Mouse (Mus musculus) liver, adult 2 months (tissue): ENCODE measurements at regions not wholly inside any gene's neighbourhood (a gene's known extent, or its start where the extent isn't known, plus 50 kb on each side); places are given as distances from the start of the nearest gene placed in this dataset.

Experiments
- DNase-seq: peaks from one replicate; pipeline ENCODE4 v3.0.0-alpha.2; 2011; ENCODE audit warnings: low read depth, low spot score; ENCODE audit errors: extremely low read depth
- H3K27ac ChIP-seq: fragments of 200-500 bp; replicated peaks from 2 replicates; pipeline ENCODE4 v1.5.1; 2012; ENCODE audit warnings: low read depth, mild to moderate bottlenecking, control low read depth, inconsistent platforms, low read length; ENCODE audit not compliant: insufficient read depth
- H3K27me3 ChIP-seq: fragments of 200-500 bp; 2 replicates; pipeline ENCODE4 v1.6.1; 2012; ENCODE audit warnings: mild to moderate bottlenecking, moderate library complexity, low read length, inconsistent platforms; ENCODE audit not compliant: control insufficient read depth, insufficient read depth
- H3K36me3 ChIP-seq: fragments of 200-500 bp; 2 replicates; pipeline ENCODE4 v1.6.1; 2012; ENCODE audit warnings: low read length, inconsistent platforms; ENCODE audit not compliant: control insufficient read depth, insufficient read depth
- H3K4me1 ChIP-seq: fragments of 200-500 bp; 2 replicates; pipeline ENCODE4 v1.6.1; 2011; ENCODE audit warnings: low read length; ENCODE audit not compliant: control insufficient read depth, insufficient read depth
- H3K4me3 ChIP-seq: fragments of 200-500 bp; 2 replicates; pipeline ENCODE4 v1.5.1; 2011; ENCODE audit warnings: low read depth, mild to moderate bottlenecking, control low read depth, low read length, moderate library complexity; ENCODE audit not compliant: insufficient read depth
- H3K79me2 ChIP-seq: fragments of 200-500 bp; 2 replicates; pipeline ENCODE4 v1.6.1; 2012; ENCODE audit warnings: inconsistent platforms, mild to moderate bottlenecking, low read length, moderate library complexity; ENCODE audit not compliant: control insufficient read depth, insufficient read depth
- H3K9ac ChIP-seq: fragments of 200-500 bp; 2 replicates; pipeline ENCODE4 v1.6.1; 2012; ENCODE audit warnings: low read depth, mild to moderate bottlenecking, control low read depth, inconsistent platforms, low read length
- CTCF ChIP-seq: fragments of 200-500 bp; IDR thresholded peaks from 2 replicates; pipeline ENCODE4 v1.5.1; 2011; ENCODE audit warnings: low read depth, low read length, control low read depth
- POLR2A ChIP-seq: fragments of 200-500 bp; IDR thresholded peaks from 2 replicates; pipeline ENCODE4 v1.6.1; 2011; ENCODE audit warnings: low read length, control low read depth; ENCODE audit not compliant: insufficient read depth; ENCODE audit errors: extremely low read depth
- WGBS: fragments of 180-500 bp; shearing (Covaris S2); methylation state at CpG from one replicate; pipeline ENCODE4 v1.1.7; 2018; 5-methylcytosine and 5-hydroxymethylcytosine counted together

GRCm38 (mm10) chr16:42745943-42746675 lies 129.6 kb upstream of the Zbtb20 start:
- H3K27ac ChIP-seq, result no peak overlapping the region

GRCm38 (mm10) chr16:42743538-42743937 lies 132.1 kb upstream of the Zbtb20 start:
- 0 out of 2 replicates have a peak, but pooled peaks cover 2% of the 10 kb centered on the region for H3K27me3 ChIP-seq
- H3K27ac ChIP-seq, result no peak overlapping the region
- H3K79me2 ChIP-seq, result no peaks in the 10 kb centered on the region
- no peak overlapping the region for H3K4me3 ChIP-seq
- WGBS, result 95% methylated on average over 1 of the region's 1 CpGs
- no peak for DNase-seq
- no peaks in the 10 kb centered on the region for H3K36me3 ChIP-seq
- no peak for TF ChIP-seq POLR2A
- TF ChIP-seq CTCF, result no peak
- H3K4me1 ChIP-seq, result no peaks in the 10 kb centered on the region
- H3K9ac ChIP-seq, result no peak overlapping the region

More at GRCm38 (mm10) chr16:42745943-42746675, 129.6 kb upstream of the Zbtb20 start:
- WGBS, result 45% methylated on average over 11 of the region's 11 CpGs
- no peaks in the 10 kb centered on the region for H3K79me2 ChIP-seq
- no peak for DNase-seq
- H3K4me3 ChIP-seq, result no peak overlapping the region
- no peaks in the 10 kb centered on the region for H3K4me1 ChIP-seq
- no peak overlapping the region for H3K9ac ChIP-seq
- H3K36me3 ChIP-seq, result no peaks in the 10 kb centered on the region
- H3K27me3 ChIP-seq, result 0 out of 2 replicates have a peak, but pooled peaks cover 2% of the 10 kb centered on the region
- TF ChIP-seq CTCF (no peak), POLR2A (no peak)

- WGBS, result 52% methylated on average over 2 of the region's 2 CpGs
- DNase-seq, result no peak
- no peak overlapping the region for H3K27ac ChIP-seq
- H3K79me2 ChIP-seq, result no peaks in the 10 kb centered on the region
- no peak overlapping the region for H3K4me3 ChIP-seq
- H3K4me1 ChIP-seq, result no peaks in the 10 kb centered on the region
- no peaks in the 10 kb centered on the region for H3K36me3 ChIP-seq
- no peak overlapping the region for H3K9ac ChIP-seq
- no peak for TF ChIP-seq CTCF
- 0 out of 2 replicates have a peak, but pooled peaks cover 2% of the 10 kb centered on the region for H3K27me3 ChIP-seq
Measured at GRCm38 (mm10) chr16:42743120-42743519, 132.6 kb upstream of the Zbtb20 start.

GRCm38 (mm10) chr16:42727826-42728225 lies 147.9 kb upstream of the Zbtb20 start:
- H3K9ac ChIP-seq, result no peak overlapping the region
- WGBS, result 73% methylated on average over 7 of the region's 7 CpGs
- no peak overlapping the region for H3K27ac ChIP-seq
- H3K4me3 ChIP-seq, result no peak overlapping the region
- H3K27me3 ChIP-seq, result no peaks in the 10 kb centered on the region
- no peaks in the 10 kb centered on the region for H3K36me3 ChIP-seq
- TF ChIP-seq POLR2A, result no peak
- no peak for TF ChIP-seq CTCF
- no peaks in the 10 kb centered on the region for H3K79me2 ChIP-seq
- DNase-seq, result no peak
- no peaks in the 10 kb centered on the region for H3K4me1 ChIP-seq

GRCm38 (mm10) chr16:42719915-42720314 lies 155.8 kb upstream of the Zbtb20 start:
- TF ChIP-seq CTCF (no peak), POLR2A (no peak)
- Histone ChIP-seq H3K9ac (no peak overlapping the region), H3K27ac (no peak overlapping the region), H3K4me3 (no peak overlapping the region), H3K79me2 (no peaks in the 10 kb centered on the region), H3K27me3 (no peaks in the 10 kb centered on the region), H3K36me3 (no peaks in the 10 kb centered on the region), H3K4me1 (no peaks in the 10 kb centered on the region)
- DNase-seq, result no peak
- 85% methylated on average over 3 of the region's 3 CpGs for WGBS

GRCm38 (mm10) chr16:42718452-42718851 lies 157.2 kb upstream of the Zbtb20 start:
- DNase-seq, result no peak
- H3K36me3 ChIP-seq, result no peaks in the 10 kb centered on the region
- WGBS, result 80% methylated on average over 7 of the region's 7 CpGs
- TF ChIP-seq POLR2A, result no peak
- TF ChIP-seq CTCF, result no peak
- no peaks in the 10 kb centered on the region for H3K79me2 ChIP-seq
- H3K4me3 ChIP-seq, result no peak overlapping the region
- no peak overlapping the region for H3K27ac ChIP-seq
- no peaks in the 10 kb centered on the region for H3K27me3 ChIP-seq
- H3K4me1 ChIP-seq, result no peaks in the 10 kb centered on the region
- H3K9ac ChIP-seq, result no peak overlapping the region
